8 mouse cellular contexts compared by ENCODE assay signal in the genomic region with DNA sequence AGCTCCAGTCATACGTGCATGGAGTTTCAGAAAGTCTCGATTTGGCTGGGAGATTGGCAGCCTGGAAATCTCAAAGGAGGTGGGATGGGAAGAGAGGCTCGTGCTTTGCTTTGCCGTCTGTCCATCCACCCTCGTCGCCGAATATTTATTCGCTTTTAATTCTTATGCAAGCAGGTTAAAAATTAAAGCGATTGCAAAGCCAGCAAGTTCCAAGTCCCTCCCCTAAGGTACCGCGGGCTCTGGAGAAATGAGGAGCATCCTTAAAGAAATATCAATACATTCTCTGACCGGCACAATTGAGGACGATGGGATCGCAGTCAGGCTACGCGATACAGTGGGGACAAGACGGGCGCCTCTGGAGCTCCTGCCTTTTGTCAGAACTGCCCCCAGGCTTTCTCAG. TPM values are rescaled to one million over a fixed set of nuclear protein-coding genes. Genes with fewer than 3 reads are reported as not detected.
A peak's percentile ranks its signal among the peaks of the same experiment; 100 is the strongest.
DNase-seq lines count a peak whose midpoint lies in the region; ATAC-seq and TF ChIP-seq lines count a peak whose summit lies in the region.

No protein-coding gene starts in this region.

- H3K9me3 ChIP-seq in ES-Bruce4 (replicated peaks; ENCODE audit: control insufficient read depth, insufficient read depth, low read length, poor library complexity, severe bottlenecking): no peaks in the 10 kb centered on the region
- no peaks in the 10 kb centered on the region for H3K9me3 ChIP-seq in hindbrain, embryonic 10.5 days
- no peaks in the 10 kb centered on the region for H3K9me3 ChIP-seq in limb, embryonic 15.5 days

- H3K9ac ChIP-seq in ES-Bruce4 (ENCODE audit: low read depth, poor library complexity, severe bottlenecking): no peak overlapping the region
- H3K9ac ChIP-seq in limb, embryonic 15.5 days: no peak overlapping the region

- no peak for TF ChIP-seq EP300 in ES-Bruce4 (IDR thresholded peaks at IDR 0.05; ENCODE audit: insufficient read depth, low read depth, low read length)

- no peak for ATAC-seq in limb, embryonic 15.5 days (ENCODE audit: insufficient number of reproducible peaks, low FRiP score, low TSS enrichment, low read depth)
- no peak for ATAC-seq in granulocyte monocyte progenitor cell, adult 5-6 weeks (replicated peaks; ENCODE audit: poor library complexity, severe bottlenecking)

- H3K4me3 ChIP-seq in ES-Bruce4 (ENCODE audit: low read depth, low read length): peak overlapping the region; percentile 52; the same call in 1 of the 2 replicates
- H3K4me3 ChIP-seq in hindbrain, embryonic 10.5 days: peak overlapping the region; percentile 64
- peak overlapping the region; percentile 42 for H3K4me3 ChIP-seq in limb, embryonic 15.5 days

- peaks cover 49% of the 10 kb centered on the region for H3K27me3 ChIP-seq in ES-Bruce4 (ENCODE audit: control insufficient read depth, insufficient read depth, low read length, poor library complexity, severe bottlenecking)
- H3K27me3 ChIP-seq in hindbrain, embryonic 10.5 days (ENCODE audit: insufficient read depth, poor library complexity, severe bottlenecking): peaks cover 100% of the 10 kb centered on the region
- peaks cover 99% of the 10 kb centered on the region for H3K27me3 ChIP-seq in limb, embryonic 15.5 days

- H3K4me1 ChIP-seq in ES-Bruce4 (ENCODE audit: control insufficient read depth, insufficient read depth, low read length): no peaks in the 10 kb centered on the region
- peaks cover 65% of the 10 kb centered on the region for H3K4me1 ChIP-seq in hindbrain, embryonic 10.5 days (replicated peaks)
- peaks cover 31% of the 10 kb centered on the region for H3K4me1 ChIP-seq in limb, embryonic 15.5 days

- TF ChIP-seq POLR2A in ES-Bruce4 (IDR thresholded peaks at IDR 0.05; ENCODE audit: insufficient read depth, low read length): no peak

- no peak for TF ChIP-seq CTCF in ES-Bruce4 (IDR thresholded peaks at IDR 0.05; ENCODE audit: low read depth, low read length)

- no peak overlapping the region for H3K27ac ChIP-seq in ES-Bruce4 (ENCODE audit: insufficient read depth, low read length)
- H3K27ac ChIP-seq in hindbrain, embryonic 10.5 days: 0 out of 2 replicates have a peak overlapping the region, but pooled peaks have one; percentile 66
- H3K27ac ChIP-seq in limb, embryonic 15.5 days: no peak overlapping the region

- DNase-seq in heart, adult 11 months: peak; percentile 37
- no peak for DNase-seq in heart, postnatal 14 days
- peak; percentile 26 for DNase-seq in hindbrain, embryonic 10.5 days (ENCODE audit: low spot score)
- no peak for DNase-seq in ovary, postnatal 36 days (ENCODE audit: low spot score)
- no peak for DNase-seq in adrenal gland, adult 8-10 months

- peak overlapping the region; percentile 82 for H3K4me2 ChIP-seq in limb, embryonic 15.5 days

- WGBS in hindbrain, embryonic 10.5 days: under 1% methylated on average over 18 of the region's 18 CpGs
- under 1% methylated on average over 18 of the region's 18 CpGs for WGBS in limb, embryonic 15.5 days

- no peaks in the 10 kb centered on the region for H3K36me3 ChIP-seq in ES-Bruce4 (ENCODE audit: control insufficient read depth, insufficient read depth, low read length, poor library complexity, severe bottlenecking)
- H3K36me3 ChIP-seq in hindbrain, embryonic 10.5 days: no peaks in the 10 kb centered on the region
- H3K36me3 ChIP-seq in limb, embryonic 15.5 days: no peaks in the 10 kb centered on the region

- intact Hi-C loops in heart, postnatal 14 days (cut with DNase I): no loop called here

RNA-seq across cellular contexts. Expression of gene Shh, which starts 1.5 kb away (rescaled TPM):
- not detected for total RNA-seq in heart, postnatal 14 days (2021)
- polyA plus RNA-seq in ES-Bruce4 (2011; ENCODE audit: insufficient read depth, insufficient read length, low read depth, missing spikeins): not detected in 2 replicates
- 2.8 TPM in 2 replicates for polyA plus RNA-seq in hindbrain, embryonic 10.5 days (2016; fragmentation: Nextera tagmentation; extraction: Ambion mirVana)
- polyA plus RNA-seq in limb, embryonic 15.5 days (2015; fragmentation: Nextera tagmentation; extraction: Ambion mirVana): 0.20 TPM in 1 of 2 replicates, not detected in the other
- total RNA-seq in granulocyte monocyte progenitor cell, adult 5-6 weeks (2014; fragmentation: Nextera tagmentation): not detected in 2 replicates
- total RNA-seq in granulocyte monocyte progenitor cell, adult 5-6 weeks (2017): not detected in 2 replicates
- total RNA-seq in adrenal gland, adult 8-10 months (2022): 10 to 100 TPM; 15.7 to 31.6 (median 22.3) TPM

Comparison
In these comparisons a context has a peak if more than half of its experiments do, and no peak if none do; other contexts are left out.
1. DNase-seq: peak in heart, adult 11 months (single experiment) and hindbrain, embryonic 10.5 days (single experiment); none in heart, postnatal 14 days (0 of 2), ovary, postnatal 36 days (single experiment) and adrenal gland, adult 8-10 months (single experiment).
2. RNA of gene Shh, which starts 1.5 kb away (total RNA-seq): 15.7 to 31.6 TPM in adrenal gland, adult 8-10 months; not detected in heart, postnatal 14 days and not detected in granulocyte monocyte progenitor cell, adult 5-6 weeks; every median in the first group is over 10 times any median in the second.
3. Peak in every context shown above with its lines, with median percentiles within 50 percentile points of each other: H3K4me3 ChIP-seq.